ENCODE assay signal across 19 mouse cellular contexts in genomic region chr4:86046881-86047280, GRCm38 (mm10).
DNase-seq lines count a peak whose midpoint lies in the region; ATAC-seq and TF ChIP-seq lines count a peak whose summit lies in the region.
"Had no signal": no experiment of that assay in that cellular context is flagged by ENCODE, and none has a peak within 500 bp of the region (broad histone marks: within the 10 kb centered on the region; RNA-seq: fewer than 3 reads in every experiment).

No protein-coding gene starts in this region.

- DNase-seq in cerebellum, postnatal 14 days = peak; percentile 41 to 49
- DNase-seq in cerebellum, adult 11 months = no peak
- DNase-seq in kidney, postnatal 0 days (ENCODE audit: low spot score) = no peak
- peak; percentile 16 for DNase-seq in urinary bladder, postnatal 14 days (ENCODE audit: low spot score)
- no peak for DNase-seq in urinary bladder, postnatal 25 days (ENCODE audit: low spot score)
- no peak for DNase-seq in left cerebral cortex, postnatal 14 days (ENCODE audit: low spot score in 2 of 2)
- DNase-seq: cerebellum, postnatal 36 days; gastrocnemius, postnatal 10 days; kidney, adult 11 months; kidney, postnatal 4 days; retina, postnatal 1 day; thymus, postnatal 14 days had no signal

- no peak overlapping the region for H3K27ac ChIP-seq in kidney, postnatal 0 days
- H3K27ac ChIP-seq in kidney, embryonic 14.5 days (ENCODE audit: low read depth, low read length) = no peak overlapping the region
- H3K27ac ChIP-seq: embryonic facial prominence, embryonic 15.5 days; forebrain, embryonic 10.5 days; limb, embryonic 13.5 days; liver, embryonic 15.5 days; macrophage; midbrain, embryonic 10.5 days had no signal

- intact Hi-C loops in left cerebral cortex, postnatal 14 days (cut with DNase I) = no loop called here

- no peaks in the 10 kb centered on the region for H3K36me3 ChIP-seq in kidney, postnatal 0 days (ENCODE audit: insufficient read depth, low read length)
- no peaks in the 10 kb centered on the region for H3K36me3 ChIP-seq in kidney, embryonic 14.5 days (ENCODE audit: control insufficient read depth, insufficient read depth, low read length)
- H3K36me3 ChIP-seq: embryonic facial prominence, embryonic 15.5 days; forebrain, embryonic 10.5 days; limb, embryonic 13.5 days; liver, embryonic 15.5 days; midbrain, embryonic 10.5 days had no signal

- H3K27me3 ChIP-seq in kidney, postnatal 0 days (ENCODE audit: insufficient read depth, low read length) = no peaks in the 10 kb centered on the region
- no peaks in the 10 kb centered on the region for H3K27me3 ChIP-seq in kidney, embryonic 14.5 days (ENCODE audit: control insufficient read depth, insufficient read depth, low read length)
- H3K27me3 ChIP-seq: embryonic facial prominence, embryonic 15.5 days; limb, embryonic 13.5 days; liver, embryonic 15.5 days had no signal

- H3K9ac ChIP-seq in kidney, postnatal 0 days (ENCODE audit: low read depth, low read length) = no peak overlapping the region
- no peak overlapping the region for H3K9ac ChIP-seq in kidney, embryonic 14.5 days (ENCODE audit: low read depth, low read length)
- H3K9ac ChIP-seq: embryonic facial prominence, embryonic 15.5 days; limb, embryonic 13.5 days; liver, embryonic 15.5 days had no signal

- no peak overlapping the region for H3K4me2 ChIP-seq in kidney, postnatal 0 days (ENCODE audit: low read length)
- H3K4me2 ChIP-seq in kidney, embryonic 14.5 days (replicated peaks; ENCODE audit: low read depth, low read length) = no peak overlapping the region
- H3K4me2 ChIP-seq: embryonic facial prominence, embryonic 15.5 days; limb, embryonic 13.5 days; liver, embryonic 15.5 days had no signal

- H3K4me1 ChIP-seq in kidney, postnatal 0 days (replicated peaks; ENCODE audit: insufficient read depth, low read length) = no peaks in the 10 kb centered on the region
- H3K4me1 ChIP-seq in kidney, embryonic 14.5 days (ENCODE audit: control insufficient read depth, insufficient read depth, low read length) = no peaks in the 10 kb centered on the region
- H3K4me1 ChIP-seq: embryonic facial prominence, embryonic 15.5 days; forebrain, embryonic 10.5 days; liver, embryonic 15.5 days; midbrain, embryonic 10.5 days had no signal

- peak; percentile 46 for TF ChIP-seq CTCF in kidney, postnatal 0 days (IDR thresholded peaks at IDR 0.05; ENCODE audit: low read depth)

- H3K9me3 ChIP-seq in kidney, postnatal 0 days (replicated peaks; ENCODE audit: low read length) = no peaks in the 10 kb centered on the region
- no peaks in the 10 kb centered on the region for H3K9me3 ChIP-seq in kidney, embryonic 14.5 days (ENCODE audit: control insufficient read depth, low read length)
- H3K9me3 ChIP-seq: embryonic facial prominence, embryonic 15.5 days; forebrain, embryonic 10.5 days; limb, embryonic 13.5 days; liver, embryonic 15.5 days; midbrain, embryonic 10.5 days had no signal

- WGBS in kidney, postnatal 0 days = 54% methylated on average over 1 of the region's 1 CpGs
- 63% methylated on average over 1 of the region's 1 CpGs for WGBS in kidney, embryonic 14.5 days

- no peak for ATAC-seq in kidney, postnatal 0 days (replicated peaks; ENCODE audit: low FRiP score, low read depth)
- ATAC-seq in kidney, embryonic 14.5 days (ENCODE audit: low FRiP score, low TSS enrichment) = no peak

- H3K4me3 ChIP-seq in kidney, postnatal 0 days (replicated peaks; ENCODE audit: low read depth, low read length) = no peak overlapping the region
- H3K4me3 ChIP-seq in kidney, embryonic 14.5 days (ENCODE audit: low read length) = no peak overlapping the region
- H3K4me3 ChIP-seq: embryonic facial prominence, embryonic 15.5 days; forebrain, embryonic 10.5 days; limb, embryonic 13.5 days; liver, embryonic 15.5 days; midbrain, embryonic 10.5 days had no signal

Comparison
In these comparisons a context has a peak if more than half of its experiments do, and no peak if none do; other contexts are left out.
1. DNase-seq: peak in cerebellum, postnatal 14 days (2 of 2) and urinary bladder, postnatal 14 days (single experiment); none in cerebellum, adult 11 months (single experiment), kidney, postnatal 0 days (single experiment), urinary bladder, postnatal 25 days (single experiment) and left cerebral cortex, postnatal 14 days (0 of 2).